Mouse (Mus musculus) adrenal gland, postnatal 25 days (tissue): ENCODE results near the gene Cap1. TPM values are rescaled to one million over a fixed set of nuclear protein-coding genes. Genes with fewer than 3 reads are reported as not detected.
"Not testable (repeated sequence)": the region's sequence is repeated elsewhere in the genome, so short reads cannot be mapped to it uniquely, and the experiment has no call there.

Experiments
- DNase-seq: peaks from one replicate; pipeline ENCODE4 v3.0.0; 2021; ENCODE audit warnings: mixed read lengths
- total RNA-seq: library from RNA; stranded (reverse); gene quantifications from 2 replicates; pipeline ENCODE4 v1.2.3, GENCODE M21; 2021

Cap1 gene
- total RNA-seq, 1 experiment from 2014 or later: 141 TPM

- no peak for DNase-seq
Measured at GRCm38 (mm10) chr4:122837994-122838393, 47.9 kb downstream of the Cap1 start.

- no peak for DNase-seq
Measured at GRCm38 (mm10) chr4:122837180-122837730, 48.6 kb downstream of the Cap1 start.

GRCm38 (mm10) chr4:122836403-122836775 lies 49.5 kb downstream of the Cap1 start:
- DNase-seq: no peak

GRCm38 (mm10) chr4:122835530-122836402 lies 50.1 kb downstream of the Cap1 start, which contains the start of gene Ppt1:
Gene Ppt1 (plus strand): TSS chr4:122836242.
- DNase-seq: peak; percentile 87

GRCm38 (mm10) chr4:122831888-122832287 lies 54.0 kb downstream of the Cap1 start:
- DNase-seq: no peak

- DNase-seq: no peak
Measured at GRCm38 (mm10) chr4:122829339-122829738, 56.5 kb downstream of the Cap1 start.

GRCm38 (mm10) chr4:122827651-122828050 lies 58.2 kb downstream of the Cap1 start:
- DNase-seq: no peak

- DNase-seq: not testable (repeated sequence)
Measured at GRCm38 (mm10) chr4:122820941-122821340, 64.9 kb downstream of the Cap1 start.

- no peak for DNase-seq
Measured at GRCm38 (mm10) chr4:122816202-122816601, 69.7 kb downstream of the Cap1 start.

- DNase-seq: no peak
Measured at GRCm38 (mm10) chr4:122811824-122812223, 74.0 kb downstream of the Cap1 start.

- no peak for DNase-seq
Measured at GRCm38 (mm10) chr4:122811180-122811579, 74.7 kb downstream of the Cap1 start.

Other genes starting within 250 kb of the Cap1 start
- gene 9530002B09Rik, start 196.8 kb downstream of the Cap1 start, total RNA-seq: not detected in 2 replicates
- 68.1 and 70.8 TPM in 2 replicates for gene Ppt1, start 49.8 kb downstream of the Cap1 start, total RNA-seq
- 1.7 TPM in 1 of 2 replicates, not detected in the other for gene Mfsd2a, start 75.1 kb upstream of the Cap1 start, total RNA-seq
- gene Mycl, start 109.6 kb upstream of the Cap1 start, total RNA-seq: 1.1 and 1.2 TPM in 2 replicates
- gene Trit1, start 130.5 kb upstream of the Cap1 start, total RNA-seq: 15.9 and 22.5 TPM in 2 replicates
- not detected in 2 replicates for gene Bmp8b, start 219.1 kb upstream of the Cap1 start, total RNA-seq
- not detected in 2 replicates for gene Oxct2b, start 230.2 kb upstream of the Cap1 start, total RNA-seq